Mouse (Mus musculus) erythroblast, embryonic 14.5 days (primary cell): ENCODE measurements around the gene Podxl2.

ENCODE experiments used
- GATA1 ChIP-seq: IDR thresholded peaks from 2 replicates; pipeline ENCODE4 v1.6.1; 2012; ENCODE audit warnings: low read length, inconsistent platforms, mixed read lengths
- TAL1 ChIP-seq: IDR thresholded peaks from 3 replicates; pipeline ENCODE4 v1.6.1; 2012; ENCODE audit warnings: low read length, inconsistent platforms, mixed read lengths

GRCm38 (mm10) chr6:88854509-88854908 lies 20.3 kb downstream of the Podxl2 start:
- TF ChIP-seq TAL1 (no peak), GATA1 (no peak)
